Mouse (Mus musculus) heart, adult 9 months (tissue): ENCODE results near the gene Opcml.

Experiments
- DNase-seq, 2 experiments: peaks; one replicate each; pipeline ENCODE4 v3.0.0; 2022; ENCODE audit warnings: low spot score in 2 of 2

The Opcml gene

DNA sequence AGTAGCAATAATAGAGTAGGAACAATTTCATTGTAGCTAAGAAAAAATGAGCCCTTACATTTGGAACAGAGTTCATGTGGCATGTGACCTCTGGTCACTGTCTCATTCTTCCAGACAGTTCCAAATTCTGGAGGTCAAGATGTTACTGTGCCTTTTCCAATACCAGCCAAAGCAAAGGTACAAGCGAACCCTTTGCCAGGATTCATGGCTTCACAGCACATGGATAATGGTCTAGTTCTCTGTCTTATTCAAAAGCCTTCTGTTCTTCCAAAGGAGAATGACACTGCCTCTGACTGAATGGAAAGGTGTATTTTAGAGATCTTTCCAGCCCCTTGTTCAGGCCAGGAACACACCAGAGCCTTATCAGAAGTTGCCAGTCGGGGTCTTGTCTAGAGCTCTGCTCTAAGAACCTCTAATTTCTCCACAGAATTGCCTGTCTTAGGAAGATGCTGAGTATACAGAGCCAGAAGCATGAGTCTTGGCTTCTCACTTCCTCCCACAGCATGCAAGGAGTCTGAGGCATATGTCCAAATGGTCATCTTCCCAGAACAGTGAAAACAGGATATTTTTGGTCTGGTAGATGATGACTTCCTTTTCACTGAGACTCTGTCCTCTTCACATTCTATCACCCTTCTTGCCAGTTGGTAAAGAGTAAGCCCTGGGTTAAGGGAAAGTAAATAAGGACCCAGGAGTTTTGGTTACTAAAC, 827.8 kb downstream of the Opcml start:
- DNase-seq, result no peak

DNA sequence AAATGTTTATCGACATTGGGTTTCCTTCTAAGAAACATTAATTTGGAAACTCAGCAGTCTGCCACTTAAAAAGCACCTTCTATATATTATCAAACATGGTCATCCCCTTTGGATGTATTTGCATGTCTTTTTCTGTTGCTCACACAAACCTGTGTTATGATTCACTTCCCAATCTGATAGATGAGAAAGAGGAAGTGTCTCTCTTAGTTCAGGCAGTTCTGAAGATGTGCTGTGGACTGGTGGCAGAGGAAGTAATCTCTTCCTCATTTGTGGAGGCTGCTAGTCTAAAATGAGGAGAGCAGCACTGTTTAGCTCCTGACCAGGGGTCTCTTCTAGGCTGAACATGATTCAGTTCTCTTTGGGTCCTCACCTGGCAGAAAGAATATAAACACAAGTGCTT, 831.4 kb downstream of the Opcml start:
- DNase-seq, result no peak

DNA sequence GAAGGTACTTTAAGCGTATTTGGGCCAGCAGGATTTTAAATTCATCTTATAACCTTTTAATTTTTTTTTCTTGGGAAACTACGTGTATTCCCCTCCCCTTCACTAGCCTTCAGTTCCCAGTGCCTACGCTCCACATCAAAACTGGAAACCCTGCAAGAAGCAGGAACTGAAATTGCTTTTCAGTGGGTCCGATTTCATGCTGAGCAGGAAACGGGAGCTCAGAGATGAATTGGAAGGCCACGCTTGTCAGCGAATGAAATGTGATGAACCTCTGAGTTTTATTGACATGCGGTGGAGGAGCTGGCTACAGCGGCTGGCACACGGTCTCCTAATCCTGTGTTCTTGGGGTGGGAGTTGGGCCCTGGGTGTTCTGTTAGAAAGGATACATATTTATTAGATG, 834.3 kb downstream of the Opcml start:
- no peak for DNase-seq

DNA sequence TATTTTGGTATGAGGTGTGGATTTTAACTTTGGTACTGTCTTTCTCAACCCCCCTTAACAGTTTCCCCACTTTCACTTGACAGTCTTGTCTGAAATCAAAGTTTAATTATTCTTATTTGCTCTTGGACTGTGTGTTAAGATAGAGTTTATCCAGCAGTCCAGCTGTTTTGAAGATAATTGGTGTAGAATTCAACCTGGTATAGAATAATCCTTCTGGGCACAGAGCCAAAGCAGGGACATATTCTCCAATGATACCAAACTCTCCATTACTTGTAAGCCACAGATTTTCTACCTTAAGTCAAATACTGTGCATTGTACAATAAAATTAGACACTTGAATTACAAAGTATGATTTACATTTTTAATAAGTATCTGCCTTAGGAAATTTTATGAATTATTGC, 852.2 kb downstream of the Opcml start:
- DNase-seq, result no peak

GRCm38 (mm10) chr9:28644063-28644462, 853.5 kb downstream of the Opcml start:
- DNase-seq, result no peak

DNA sequence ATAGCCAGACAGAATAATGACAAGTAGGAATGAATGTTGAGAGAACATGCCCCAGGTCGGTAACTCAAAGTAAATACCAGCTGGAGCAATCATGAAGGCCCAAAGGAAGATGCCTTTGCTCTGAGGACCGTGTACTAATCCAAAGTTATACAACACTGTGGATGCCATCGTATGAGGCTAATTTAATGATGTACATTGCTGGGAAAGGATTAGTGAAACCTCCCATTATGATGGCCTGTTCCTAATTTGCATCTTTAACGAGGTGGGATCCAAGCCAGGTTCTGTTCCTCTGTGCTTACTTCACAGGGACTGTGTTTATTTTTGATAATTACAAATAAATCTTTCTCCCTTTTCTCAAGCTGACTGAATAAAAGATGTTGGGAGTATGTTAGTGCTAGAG, 859.5 kb downstream of the Opcml start:
- no peak for DNase-seq

DNA sequence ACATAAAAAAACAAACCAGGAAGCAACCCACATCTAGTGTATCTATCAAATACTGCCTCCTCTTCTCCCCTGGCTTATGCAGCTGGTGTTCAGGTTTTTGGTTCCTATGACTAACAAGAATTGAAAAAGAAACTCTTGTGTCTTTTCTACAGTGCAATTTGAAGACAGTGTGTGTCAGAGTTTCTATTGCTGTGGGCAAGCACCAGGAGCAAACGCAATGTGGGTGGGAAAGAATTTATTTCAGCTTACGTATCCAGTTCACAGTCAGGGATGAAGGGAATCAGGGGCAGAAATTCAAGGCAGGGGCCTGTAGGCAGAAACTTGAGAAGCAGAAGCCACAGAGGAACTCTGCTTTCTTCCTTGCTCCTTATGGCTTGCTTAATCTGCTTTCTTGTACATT, 869.4 kb downstream of the Opcml start:
- DNase-seq, result no peak

DNA sequence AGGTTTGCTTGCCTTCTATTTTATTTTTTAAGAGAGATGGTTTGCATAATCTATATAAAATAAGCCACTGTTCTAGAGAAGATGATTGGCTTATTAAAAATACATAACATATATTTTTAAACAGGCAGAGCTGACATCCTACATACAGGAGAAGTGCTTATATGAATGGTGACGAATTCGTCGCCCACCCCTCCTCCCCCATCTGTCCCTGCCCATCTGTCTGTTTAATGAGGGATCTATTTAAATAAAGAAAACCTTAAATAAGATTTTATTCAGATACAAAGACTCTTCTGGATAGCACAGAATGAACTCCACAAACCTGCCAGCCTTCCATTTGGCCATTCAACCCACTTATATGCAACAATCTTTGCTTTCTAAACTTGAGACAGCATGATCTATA, 872.3 kb downstream of the Opcml start:
- no peak for DNase-seq

DNA sequence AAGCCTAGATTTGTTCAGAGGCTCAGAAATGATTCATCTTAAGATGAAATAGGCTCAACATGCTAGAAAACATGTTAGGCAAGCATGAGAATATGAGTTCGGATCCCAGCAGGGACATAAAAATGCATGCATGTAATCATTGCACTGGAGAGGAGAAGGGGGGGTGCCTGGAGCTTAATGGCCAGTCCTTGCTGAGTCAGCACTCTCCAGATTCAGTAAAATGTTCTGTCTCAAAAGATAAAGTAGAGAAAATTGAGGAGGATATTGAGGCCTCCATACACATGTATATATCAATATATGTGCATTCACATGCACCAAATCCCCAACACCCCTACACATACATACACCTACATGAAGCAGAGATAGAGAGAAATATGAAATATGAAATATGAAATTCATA, 889.7 kb downstream of the Opcml start:
- DNase-seq, result no peak

GRCm38 (mm10) chr9:28681252-28682037, 890.9 kb downstream of the Opcml start:
- DNase-seq, result no peak

GRCm38 (mm10) chr9:28683951-28684470, 893.4 kb downstream of the Opcml start:
- no peak for DNase-seq

DNA sequence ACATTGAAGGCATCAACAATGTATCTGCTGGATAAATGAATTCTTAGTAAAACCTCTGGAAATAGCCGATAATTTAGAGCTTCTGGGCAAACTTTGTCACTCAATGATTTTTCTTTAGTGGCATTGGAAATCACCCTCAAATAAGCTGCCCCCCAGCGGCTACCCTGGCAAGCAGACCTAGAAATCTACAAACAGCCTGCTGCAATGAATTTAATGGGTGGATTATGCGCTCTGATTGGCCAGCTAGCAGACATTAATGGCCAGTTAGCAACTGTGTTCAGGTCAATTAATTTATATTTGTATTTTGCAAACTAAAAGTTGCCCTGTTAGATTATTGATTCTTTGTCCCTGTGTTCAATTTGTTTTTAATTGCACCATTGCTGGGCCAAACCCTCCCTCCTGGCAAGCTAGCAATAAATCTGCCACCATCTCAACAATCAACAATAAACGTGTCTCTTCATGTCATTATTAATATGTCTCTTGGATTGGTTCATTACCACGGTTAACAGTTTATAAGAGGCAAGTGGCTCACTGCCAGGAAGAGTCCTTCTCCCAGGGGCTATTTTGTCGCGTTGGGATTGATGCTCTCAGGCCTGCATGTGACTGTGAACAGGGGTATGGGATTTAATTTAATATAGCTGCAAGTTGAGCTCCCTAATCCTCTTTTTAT, 896.5 kb downstream of the Opcml start:
- no peak for DNase-seq

GRCm38 (mm10) chr9:28690134-28690533, 899.6 kb downstream of the Opcml start:
- no peak for DNase-seq

GRCm38 (mm10) chr9:28705796-28706195, 915.2 kb downstream of the Opcml start:
- no peak for DNase-seq

GRCm38 (mm10) chr9:28714544-28714943, 924.0 kb downstream of the Opcml start:
- no peak for DNase-seq

DNA sequence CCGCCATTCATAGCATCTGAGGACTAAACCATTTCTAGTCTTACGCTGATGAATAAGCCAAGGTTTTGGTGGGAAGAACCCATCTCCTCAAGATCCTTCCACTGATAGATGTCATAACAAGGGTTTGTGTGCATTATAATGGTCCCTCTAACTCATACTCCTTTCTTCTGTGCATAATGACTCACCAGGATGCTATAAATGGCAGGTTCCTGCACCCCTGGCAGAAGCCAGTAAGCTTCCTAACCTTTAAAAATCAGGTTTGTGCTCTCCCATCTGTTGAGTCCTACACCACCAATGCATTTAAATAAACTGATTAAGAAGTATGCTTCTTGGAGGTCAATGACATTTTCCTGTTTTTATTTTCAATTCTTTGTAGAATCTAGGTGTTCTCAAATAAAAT, 929.6 kb downstream of the Opcml start:
- DNase-seq, result no peak

DNA sequence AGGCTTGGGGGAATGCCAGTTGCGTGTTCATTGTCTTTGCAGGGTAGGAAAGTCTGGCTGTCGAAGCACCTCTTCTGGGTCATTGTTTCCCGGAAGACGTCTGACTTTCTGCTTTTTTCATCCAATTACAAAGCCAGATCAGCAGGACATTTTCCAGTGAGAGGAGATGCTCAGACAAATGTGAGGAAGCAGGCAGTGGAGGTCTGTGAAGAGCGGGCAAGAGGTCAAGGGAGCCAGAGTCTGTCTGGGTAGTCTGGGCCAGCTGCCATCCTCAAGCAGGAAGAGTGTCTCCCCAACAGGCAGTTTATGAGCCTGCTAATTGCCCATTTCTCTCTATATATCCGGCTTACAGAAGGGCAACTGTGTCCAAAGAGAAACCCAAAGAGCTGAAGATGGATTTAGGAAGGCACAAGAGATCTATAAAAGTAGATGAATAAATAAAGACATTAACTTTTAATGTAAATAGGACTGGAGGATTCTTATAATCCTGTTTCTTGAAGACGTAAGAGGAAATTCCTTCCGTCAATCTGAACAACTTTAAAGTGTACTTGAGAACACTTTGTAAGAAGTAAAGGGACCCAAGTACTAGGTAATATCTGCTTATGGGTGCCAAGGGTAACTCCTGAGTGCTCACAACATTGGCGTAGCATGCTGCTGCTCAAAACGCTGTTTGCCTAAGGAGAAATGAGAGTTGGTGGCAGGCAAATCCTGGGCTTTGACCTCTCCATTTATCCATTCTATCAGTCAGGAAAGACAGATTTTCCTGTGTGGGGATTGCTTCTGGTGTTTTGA, 941.4 kb downstream of the Opcml start:
- no peak for DNase-seq

GRCm38 (mm10) chr9:28737955-28738354, 947.4 kb downstream of the Opcml start:
- DNase-seq, result no peak

- no peak for DNase-seq
Measured at GRCm38 (mm10) chr9:28738451-28738860, 947.9 kb downstream of the Opcml start.

DNA sequence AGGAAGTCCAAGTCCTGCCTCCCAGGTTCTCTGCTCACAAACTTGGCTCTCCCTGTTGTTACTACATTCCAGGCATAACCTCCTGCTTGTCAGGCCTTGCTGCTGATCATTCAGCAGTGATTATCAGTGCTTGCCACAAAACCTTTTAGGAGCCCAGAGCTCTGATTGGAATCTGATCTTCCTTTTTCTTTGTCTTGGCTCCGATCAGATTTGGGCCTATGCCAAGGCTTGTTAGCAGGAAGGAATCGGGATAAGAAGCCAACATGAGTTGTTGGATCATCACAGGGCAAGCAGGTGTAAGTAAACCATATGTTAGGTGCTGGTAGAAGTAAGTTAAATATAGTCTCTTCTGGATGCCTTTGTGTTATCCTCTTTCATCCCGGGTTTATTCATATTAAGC, 954.2 kb downstream of the Opcml start:
- DNase-seq, result no peak

GRCm38 (mm10) chr9:28748902-28749301, 958.3 kb downstream of the Opcml start:
- no peak for DNase-seq

DNA sequence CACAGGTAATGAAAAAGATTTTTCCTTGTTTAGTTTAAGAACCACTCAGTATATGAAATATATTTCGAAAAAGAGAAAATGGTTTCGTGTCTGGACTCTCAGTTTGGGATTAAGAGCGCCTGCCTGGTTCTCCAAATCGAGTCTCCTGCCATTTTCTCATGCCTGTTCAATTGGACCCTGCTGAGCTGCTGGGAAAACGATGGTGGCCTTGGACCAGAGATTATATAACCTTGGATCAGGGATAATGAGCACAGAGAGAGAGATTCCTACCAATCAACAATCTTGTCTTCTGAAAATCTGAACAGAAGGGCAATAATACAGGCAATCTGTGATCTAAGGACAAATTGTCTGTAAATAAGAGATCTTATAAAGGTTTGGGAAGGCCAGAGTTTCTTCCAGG, 962.3 kb downstream of the Opcml start:
- no peak for DNase-seq
